In genomic region chr19:45154059-45154386, GRCm38 (mm10) we compare ENCODE assay signal across 10 mouse cellular contexts. TPM values are rescaled to one million over a fixed set of nuclear protein-coding genes. Genes with fewer than 3 reads are reported as not detected.
A peak's percentile ranks its signal among the peaks of the same experiment; 100 is the strongest.
DNase-seq lines count a peak whose midpoint lies in the region; ATAC-seq and TF ChIP-seq lines count a peak whose summit lies in the region.
"Had no signal": no experiment of that assay in that cellular context is flagged by ENCODE, and none has a peak within 500 bp of the region (broad histone marks: within the 10 kb centered on the region; RNA-seq: fewer than 3 reads in every experiment).

No protein-coding gene starts in this region.

- no peaks in the 10 kb centered on the region for H3K36me3 ChIP-seq in hindbrain, embryonic 12.5 days
- H3K36me3 ChIP-seq in hindbrain, embryonic 14.5 days (replicated peaks; ENCODE audit: control insufficient read depth, insufficient read depth): no peaks in the 10 kb centered on the region
- H3K36me3 ChIP-seq in embryonic facial prominence, embryonic 10.5 days (replicated peaks): no peaks in the 10 kb centered on the region
- no peaks in the 10 kb centered on the region for H3K36me3 ChIP-seq in limb, embryonic 14.5 days (ENCODE audit: control insufficient read depth, insufficient read depth, low read length)
- H3K36me3 ChIP-seq in midbrain, embryonic 14.5 days (ENCODE audit: control insufficient read depth, insufficient read depth, low read length): no peaks in the 10 kb centered on the region
- no peaks in the 10 kb centered on the region for H3K36me3 ChIP-seq in forebrain, embryonic 11.5 days (ENCODE audit: control insufficient read depth, insufficient read depth, low read length)

- TF ChIP-seq POLR2A in limb, embryonic 14.5 days (IDR thresholded peaks at IDR 0.05; ENCODE audit: borderline replicate concordance, extremely low read depth, insufficient read depth, insufficient read length): no peak

- DNase-seq in embryo, embryonic 10 days (ENCODE audit: low spot score): peak; percentile 55
- DNase-seq in embryo, embryonic 11 days: no peak
- no peak for DNase-seq in hindbrain, embryonic 14.5 days (ENCODE audit: low spot score)
- no peak for DNase-seq in embryonic facial prominence, embryonic 10.5 days (ENCODE audit: low spot score)
- no peak for DNase-seq in limb, embryonic 14.5 days (ENCODE audit: low spot score)
- no peak for DNase-seq in midbrain, embryonic 14.5 days
- no peak for DNase-seq in forebrain, embryonic 11.5 days (ENCODE audit: low spot score)
- DNase-seq: forebrain, postnatal 0 days had no signal

- H3K4me3 ChIP-seq in hindbrain, embryonic 12.5 days: peak overlapping the region; percentile 22
- H3K4me3 ChIP-seq in hindbrain, embryonic 14.5 days (replicated peaks; ENCODE audit: low read length): no peak overlapping the region
- H3K4me3 ChIP-seq in embryonic facial prominence, embryonic 10.5 days: peak overlapping the region; percentile 53
- H3K4me3 ChIP-seq in limb, embryonic 14.5 days (replicated peaks; ENCODE audit: low read length): peak overlapping the region; percentile 17
- H3K4me3 ChIP-seq in midbrain, embryonic 14.5 days (replicated peaks; ENCODE audit: low read depth, low read length): no peak overlapping the region; the same call in 1 of the 2 replicates
- H3K4me3 ChIP-seq in forebrain, embryonic 11.5 days (ENCODE audit: low read depth, low read length): no peak overlapping the region
- H3K4me3 ChIP-seq: megakaryocyte, embryonic 14.5 days had no signal

- WGBS in hindbrain, embryonic 12.5 days: under 1% methylated on average over 24 of the region's 24 CpGs
- under 1% methylated on average over 20 of the region's 24 CpGs for WGBS in hindbrain, embryonic 14.5 days
- under 1% methylated on average over 24 of the region's 24 CpGs for WGBS in embryonic facial prominence, embryonic 10.5 days
- WGBS in limb, embryonic 14.5 days: under 1% methylated on average over 20 of the region's 24 CpGs
- under 1% methylated on average over 24 of the region's 24 CpGs for WGBS in midbrain, embryonic 14.5 days
- 0% methylated on average over 24 of the region's 24 CpGs for WGBS in forebrain, embryonic 11.5 days

- ATAC-seq in hindbrain, embryonic 12.5 days (ENCODE audit: low FRiP score): no peak
- no peak for ATAC-seq in hindbrain, embryonic 14.5 days (ENCODE audit: low FRiP score)
- ATAC-seq in limb, embryonic 14.5 days (ENCODE audit: low FRiP score, low read depth): no peak
- ATAC-seq in midbrain, embryonic 14.5 days (ENCODE audit: low FRiP score, low TSS enrichment): no peak
- ATAC-seq in forebrain, embryonic 11.5 days (replicated peaks; ENCODE audit: low FRiP score): no peak
- ATAC-seq: forebrain, postnatal 0 days had no signal

- peaks cover 99% of the 10 kb centered on the region for H3K27me3 ChIP-seq in hindbrain, embryonic 12.5 days
- H3K27me3 ChIP-seq in hindbrain, embryonic 14.5 days (ENCODE audit: control insufficient read depth, insufficient read depth, low read length): peaks cover 99% of the 10 kb centered on the region
- peaks cover 100% of the 10 kb centered on the region for H3K27me3 ChIP-seq in embryonic facial prominence, embryonic 10.5 days (replicated peaks; ENCODE audit: low read depth, poor library complexity, severe bottlenecking)
- peaks cover 98% of the 10 kb centered on the region for H3K27me3 ChIP-seq in limb, embryonic 14.5 days (ENCODE audit: control insufficient read depth, insufficient read depth, low read length)
- peaks cover 94% of the 10 kb centered on the region for H3K27me3 ChIP-seq in midbrain, embryonic 14.5 days (ENCODE audit: control insufficient read depth, insufficient read depth, low read length)
- H3K27me3 ChIP-seq in forebrain, embryonic 11.5 days (ENCODE audit: control insufficient read depth, insufficient read depth, low read length): peaks cover 94% of the 10 kb centered on the region

- H3K9ac ChIP-seq in hindbrain, embryonic 12.5 days: no peak overlapping the region
- H3K9ac ChIP-seq in hindbrain, embryonic 14.5 days: no peak overlapping the region
- no peak overlapping the region for H3K9ac ChIP-seq in limb, embryonic 14.5 days (ENCODE audit: low read depth, low read length, severe bottlenecking)
- no peak overlapping the region for H3K9ac ChIP-seq in midbrain, embryonic 14.5 days (replicated peaks; ENCODE audit: low read length)
- H3K9ac ChIP-seq in forebrain, embryonic 11.5 days (ENCODE audit: low read length): no peak overlapping the region
- H3K9ac ChIP-seq: forebrain, postnatal 0 days had no signal

- no peaks in the 10 kb centered on the region for H3K9me3 ChIP-seq in hindbrain, embryonic 12.5 days (replicated peaks)
- H3K9me3 ChIP-seq in hindbrain, embryonic 14.5 days (ENCODE audit: control insufficient read depth, low read length): no peaks in the 10 kb centered on the region
- no peaks in the 10 kb centered on the region for H3K9me3 ChIP-seq in embryonic facial prominence, embryonic 10.5 days
- H3K9me3 ChIP-seq in limb, embryonic 14.5 days (ENCODE audit: control insufficient read depth, low read length): no peaks in the 10 kb centered on the region
- H3K9me3 ChIP-seq in midbrain, embryonic 14.5 days (ENCODE audit: control insufficient read depth, low read length): no peaks in the 10 kb centered on the region
- H3K9me3 ChIP-seq in forebrain, embryonic 11.5 days (ENCODE audit: control insufficient read depth, low read length): no peaks in the 10 kb centered on the region
- H3K9me3 ChIP-seq: megakaryocyte, embryonic 14.5 days had no signal

- H3K4me1 ChIP-seq in hindbrain, embryonic 12.5 days: peaks cover 11% of the 10 kb centered on the region
- H3K4me1 ChIP-seq in hindbrain, embryonic 14.5 days (replicated peaks; ENCODE audit: control insufficient read depth, insufficient read depth, low read length): peaks cover 4% of the 10 kb centered on the region; the same call in 1 of the 2 replicates
- H3K4me1 ChIP-seq in embryonic facial prominence, embryonic 10.5 days: peaks cover 38% of the 10 kb centered on the region
- H3K4me1 ChIP-seq in limb, embryonic 14.5 days (ENCODE audit: control insufficient read depth, insufficient read depth, low read length): peaks cover 12% of the 10 kb centered on the region
- H3K4me1 ChIP-seq in midbrain, embryonic 14.5 days (ENCODE audit: control insufficient read depth, insufficient read depth, low read length): peaks cover 6% of the 10 kb centered on the region
- H3K4me1 ChIP-seq in forebrain, embryonic 11.5 days (replicated peaks; ENCODE audit: control insufficient read depth, insufficient read depth, low read length): peaks cover 9% of the 10 kb centered on the region

- peak overlapping the region; percentile 17 for H3K4me2 ChIP-seq in hindbrain, embryonic 12.5 days (replicated peaks)
- no peak overlapping the region for H3K4me2 ChIP-seq in hindbrain, embryonic 14.5 days (replicated peaks)
- no peak overlapping the region for H3K4me2 ChIP-seq in limb, embryonic 14.5 days (replicated peaks; ENCODE audit: low read depth, low read length, severe bottlenecking)
- no peak overlapping the region for H3K4me2 ChIP-seq in midbrain, embryonic 14.5 days (ENCODE audit: low read length)
- no peak overlapping the region for H3K4me2 ChIP-seq in forebrain, embryonic 11.5 days (ENCODE audit: low read depth, low read length, severe bottlenecking)

- H3K27ac ChIP-seq in hindbrain, embryonic 12.5 days: no peak overlapping the region
- no peak overlapping the region for H3K27ac ChIP-seq in hindbrain, embryonic 14.5 days
- H3K27ac ChIP-seq in embryonic facial prominence, embryonic 10.5 days (replicated peaks): no peak overlapping the region
- H3K27ac ChIP-seq in limb, embryonic 14.5 days (replicated peaks; ENCODE audit: low read depth, low read length): no peak overlapping the region
- H3K27ac ChIP-seq in midbrain, embryonic 14.5 days (replicated peaks; ENCODE audit: low read depth, low read length): no peak overlapping the region
- H3K27ac ChIP-seq in forebrain, embryonic 11.5 days (ENCODE audit: low read depth, low read length): no peak overlapping the region

RNA-seq across cellular contexts. Expression of gene Tlx1, which starts 3.5 kb away (rescaled TPM):
- 6.5 and 12.4 TPM in 2 replicates for polyA plus RNA-seq in hindbrain, embryonic 12.5 days (2016; fragmentation: Nextera tagmentation; extraction: Ambion mirVana)
- 1.7 and 3.4 TPM in 2 replicates for polyA plus RNA-seq in hindbrain, embryonic 14.5 days (2014; fragmentation: Nextera tagmentation; extraction: Ambion mirVana)
- polyA plus RNA-seq in embryonic facial prominence, embryonic 10.5 days (2016; fragmentation: Nextera tagmentation; extraction: Ambion mirVana): 3.1 and 3.3 TPM in 2 replicates
- polyA plus RNA-seq in limb, embryonic 14.5 days (2012; rRNA removed): 0.68 and 0.82 TPM in 2 replicates
- 0.18 and 0.55 TPM in 2 replicates for polyA plus RNA-seq in limb, embryonic 14.5 days (2014; fragmentation: Nextera tagmentation; extraction: Ambion mirVana)
- not detected in 2 replicates for polyA plus RNA-seq in midbrain, embryonic 14.5 days (2014; fragmentation: Nextera tagmentation; extraction: Ambion mirVana)
- polyA plus RNA-seq in forebrain, embryonic 11.5 days (2014; fragmentation: Nextera tagmentation; extraction: Ambion mirVana): not detected in 2 replicates
- polyA plus RNA-seq: forebrain, postnatal 0 days had no signal

Comparison
In these comparisons a context has a peak if more than half of its experiments do, and no peak if none do; other contexts are left out.
1. H3K4me3 ChIP-seq: peak in hindbrain, embryonic 12.5 days (single experiment), embryonic facial prominence, embryonic 10.5 days (single experiment) and limb, embryonic 14.5 days (single experiment); none in hindbrain, embryonic 14.5 days (single experiment), midbrain, embryonic 14.5 days (single experiment) and forebrain, embryonic 11.5 days (single experiment).